Mouse (Mus musculus) left cerebral cortex, postnatal 4 days (tissue): ENCODE results near the gene Atp5s. TPM values are rescaled to one million over a fixed set of nuclear protein-coding genes. Genes with fewer than 3 reads are reported as not detected.
A peak's percentile ranks its signal among the peaks of the same experiment; 100 is the strongest.

Source experiments
- DNase-seq: peaks from one replicate; pipeline ENCODE4 v3.0.0-alpha.2; 2022
- intact Hi-C: fragments of 180-260 bp; cut with DNase I; formaldehyde crosslinking; loops from one replicate; pipeline ENCODE4 v1.15.1; 2025
- total RNA-seq, 2 experiments: library from RNA; stranded (reverse); gene quantifications; 2 replicates each; pipeline ENCODE4 v1.2.3; 2021

Atp5s gene
- total RNA-seq, 2 experiments from 2014 or later: 18.0 to 20.8 TPM

GRCm38 (mm10) chr12:69730306-69730705 lies 5.6 kb downstream of the Atp5s start:
- intact Hi-C loops: loop anchor here (10.0 kb wide), 1 partner anchor 314 kb away; no protein-coding TSS in a partner anchor
- no peak for DNase-seq

- intact Hi-C loops: loop anchor here (10.0 kb wide), 1 partner anchor 313 kb away; no protein-coding TSS in a partner anchor
- no peak for DNase-seq
Observed at GRCm38 (mm10) chr12:69732221-69732620, 7.5 kb downstream of the Atp5s start.

- intact Hi-C loops: loop anchor here (10.0 kb wide), 1 partner anchor 311 kb away; no protein-coding TSS in a partner anchor
- no peak for DNase-seq
Observed at GRCm38 (mm10) chr12:69733518-69733917, 8.8 kb downstream of the Atp5s start.

GRCm38 (mm10) chr12:69733923-69734322 lies 9.2 kb downstream of the Atp5s start:
- intact Hi-C loops: loop anchor here (10.0 kb wide), 1 partner anchor 311 kb away; no protein-coding TSS in a partner anchor

GRCm38 (mm10) chr12:69741965-69742364 lies 17.2 kb downstream of the Atp5s start:
- no peak for DNase-seq
- intact Hi-C loops: no loop called here

More at GRCm38 (mm10) chr12:69733923-69734322, 9.2 kb downstream of the Atp5s start:
- no peak for DNase-seq

- intact Hi-C loops: no loop called here
- no peak for DNase-seq
Observed at GRCm38 (mm10) chr12:69744138-69744537, 19.4 kb downstream of the Atp5s start.

GRCm38 (mm10) chr12:69751864-69752341 lies 27.2 kb downstream of the Atp5s start:
- DNase-seq: no peak
- intact Hi-C loops: loop anchor here (10.0 kb wide), 1 partner anchor 143 kb away; the partner anchor contains the start of genes Atl1 and Map4k5

GRCm38 (mm10) chr12:69753936-69754335 lies 29.2 kb downstream of the Atp5s start:
- no peak for DNase-seq
- intact Hi-C loops: loop anchor here (10.0 kb wide), 1 partner anchor 141 kb away; the partner anchor contains the start of genes Atl1 and Map4k5

- DNase-seq: no peak
- intact Hi-C loops: loop anchor here (10.0 kb wide), 1 partner anchor 139 kb away; the partner anchor contains the start of genes Atl1 and Map4k5
Observed at GRCm38 (mm10) chr12:69756015-69756414, 31.3 kb downstream of the Atp5s start.

- peak; percentile 86 for DNase-seq
- intact Hi-C loops: loop anchor here (10.0 kb wide), 1 partner anchor 137 kb away; the partner anchor contains the start of genes Atl1 and Map4k5
Observed at GRCm38 (mm10) chr12:69757418-69758141, 32.8 kb downstream of the Atp5s start.

GRCm38 (mm10) chr12:69758221-69759185 lies 33.8 kb downstream of the Atp5s start:
- intact Hi-C loops: loop anchor here (10.0 kb wide), 1 partner anchor 136 kb away; the partner anchor contains the start of genes Atl1 and Map4k5
- no peak for DNase-seq

- DNase-seq: no peak
- intact Hi-C loops: loop anchor here (10.0 kb wide), 1 partner anchor 135 kb away; the partner anchor contains the start of genes Atl1 and Map4k5
Observed at GRCm38 (mm10) chr12:69759267-69759885, 34.6 kb downstream of the Atp5s start.

- no peak for DNase-seq
- intact Hi-C loops: no loop called here
Observed at GRCm38 (mm10) chr12:69760014-69760413, 35.3 kb downstream of the Atp5s start.

- intact Hi-C loops: no loop called here
- peak; percentile 41 for DNase-seq
Observed at GRCm38 (mm10) chr12:69760743-69761406, 36.1 kb downstream of the Atp5s start.

GRCm38 (mm10) chr12:69761603-69762002 lies 36.9 kb downstream of the Atp5s start:
- no peak for DNase-seq
- intact Hi-C loops: no loop called here

GRCm38 (mm10) chr12:69765543-69765942 lies 40.8 kb downstream of the Atp5s start:
- no peak for DNase-seq
- intact Hi-C loops: no loop called here

GRCm38 (mm10) chr12:69766185-69766904 lies 41.6 kb downstream of the Atp5s start:
- DNase-seq: no peak
- intact Hi-C loops: no loop called here

GRCm38 (mm10) chr12:69767476-69768258 lies 42.9 kb downstream of the Atp5s start:
- no peak for DNase-seq
- intact Hi-C loops: no loop called here
